Comparison of ENCODE assay signal across 13 mouse cellular contexts in genomic region chr7:80073506-80073905, GRCm38 (mm10). TPM values are rescaled to one million over a fixed set of nuclear protein-coding genes. Genes with fewer than 3 reads are reported as not detected.
A peak's percentile ranks its signal among the peaks of the same experiment; 100 is the strongest.
DNase-seq lines count a peak whose midpoint lies in the region; ATAC-seq and TF ChIP-seq lines count a peak whose summit lies in the region.
"Had no signal": no experiment of that assay in that cellular context is flagged by ENCODE, and none has a peak within 500 bp of the region (broad histone marks: within the 10 kb centered on the region; RNA-seq: fewer than 3 reads in every experiment).

No protein-coding gene starts in this region.

- no peak overlapping the region for H3K4me2 ChIP-seq in kidney, embryonic 15.5 days
- H3K4me2 ChIP-seq in midbrain, embryonic 13.5 days (replicated peaks), result no peak overlapping the region
- no peak overlapping the region for H3K4me2 ChIP-seq in midbrain, embryonic 16.5 days (ENCODE audit: low read length)
- no peak overlapping the region for H3K4me2 ChIP-seq in liver, embryonic 12.5 days
- H3K4me2 ChIP-seq in stomach, postnatal 0 days (replicated peaks; ENCODE audit: low read depth), result no peak overlapping the region
- H3K4me2 ChIP-seq: hindbrain, embryonic 15.5 days; limb, embryonic 15.5 days had no signal

- ATAC-seq in kidney, embryonic 15.5 days (replicated peaks; ENCODE audit: low FRiP score), result no peak
- no peak for ATAC-seq in midbrain, embryonic 13.5 days
- ATAC-seq in midbrain, embryonic 16.5 days, result no peak
- ATAC-seq in liver, embryonic 12.5 days, result no peak
- no peak for ATAC-seq in stomach, postnatal 0 days (ENCODE audit: low FRiP score, low TSS enrichment)
- ATAC-seq: activated CD4-positive, CD25-positive, alpha-beta regulatory T cell, adult 4 months had no signal

- 73% methylated on average over 8 of the region's 8 CpGs for WGBS in kidney, embryonic 15.5 days
- 78% methylated on average over 8 of the region's 8 CpGs for WGBS in midbrain, embryonic 13.5 days
- WGBS in midbrain, embryonic 16.5 days, result 82% methylated on average over 8 of the region's 8 CpGs
- WGBS in liver, embryonic 12.5 days (ENCODE audit: insufficient replicate concordance), result 65% methylated on average over 8 of the region's 8 CpGs
- 53% methylated on average over 8 of the region's 8 CpGs for WGBS in stomach, postnatal 0 days

- H3K27me3 ChIP-seq in kidney, embryonic 15.5 days, result no peaks in the 10 kb centered on the region
- no peaks in the 10 kb centered on the region for H3K27me3 ChIP-seq in midbrain, embryonic 13.5 days
- H3K27me3 ChIP-seq in midbrain, embryonic 16.5 days (ENCODE audit: control insufficient read depth, insufficient read depth, low read depth, low read length), result no peaks in the 10 kb centered on the region
- no peaks in the 10 kb centered on the region for H3K27me3 ChIP-seq in liver, embryonic 12.5 days (replicated peaks)
- no peaks in the 10 kb centered on the region for H3K27me3 ChIP-seq in stomach, postnatal 0 days (ENCODE audit: control insufficient read depth, insufficient read depth, low read length)
- H3K27me3 ChIP-seq: hindbrain, embryonic 15.5 days; limb, embryonic 15.5 days had no signal

- H3K9ac ChIP-seq in kidney, embryonic 15.5 days, result no peak overlapping the region
- H3K9ac ChIP-seq in midbrain, embryonic 13.5 days (replicated peaks), result no peak overlapping the region
- H3K9ac ChIP-seq in midbrain, embryonic 16.5 days (ENCODE audit: low read depth, low read length), result no peak overlapping the region
- no peak overlapping the region for H3K9ac ChIP-seq in liver, embryonic 12.5 days
- H3K9ac ChIP-seq in stomach, postnatal 0 days (ENCODE audit: low read length), result no peak overlapping the region
- H3K9ac ChIP-seq: hindbrain, embryonic 15.5 days; limb, embryonic 15.5 days had no signal

- DNase-seq in kidney, adult 9 months, result peak; percentile 84
- DNase-seq in stomach, postnatal 0 days (ENCODE audit: low spot score), result no peak
- no peak for DNase-seq in cerebellum, postnatal 25 days
- DNase-seq: cerebellum, adult 11 months; lung, postnatal 36 days had no signal

- TF ChIP-seq CTCF in stomach, postnatal 0 days (IDR thresholded peaks at IDR 0.05; ENCODE audit: low read depth), result no peak

- no peak overlapping the region for H3K4me3 ChIP-seq in kidney, embryonic 15.5 days (replicated peaks)
- H3K4me3 ChIP-seq in midbrain, embryonic 13.5 days (replicated peaks), result no peak overlapping the region
- no peak overlapping the region for H3K4me3 ChIP-seq in midbrain, embryonic 16.5 days (ENCODE audit: low read depth, low read length)
- no peak overlapping the region for H3K4me3 ChIP-seq in liver, embryonic 12.5 days
- no peak overlapping the region for H3K4me3 ChIP-seq in stomach, postnatal 0 days (ENCODE audit: low read depth, low read length)
- H3K4me3 ChIP-seq: hindbrain, embryonic 15.5 days; limb, embryonic 15.5 days; myocyte had no signal

- H3K36me3 ChIP-seq in kidney, embryonic 15.5 days, result no peaks in the 10 kb centered on the region
- no peaks in the 10 kb centered on the region for H3K36me3 ChIP-seq in midbrain, embryonic 13.5 days
- H3K36me3 ChIP-seq in midbrain, embryonic 16.5 days (ENCODE audit: control insufficient read depth, insufficient read depth, low read length), result no peaks in the 10 kb centered on the region
- H3K36me3 ChIP-seq in liver, embryonic 12.5 days, result no peaks in the 10 kb centered on the region
- no peaks in the 10 kb centered on the region for H3K36me3 ChIP-seq in stomach, postnatal 0 days (ENCODE audit: control insufficient read depth, insufficient read depth, low read length)
- H3K36me3 ChIP-seq: hindbrain, embryonic 15.5 days; limb, embryonic 15.5 days had no signal

- no peaks in the 10 kb centered on the region for H3K9me3 ChIP-seq in kidney, embryonic 15.5 days (replicated peaks)
- H3K9me3 ChIP-seq in midbrain, embryonic 13.5 days, result no peaks in the 10 kb centered on the region
- H3K9me3 ChIP-seq in midbrain, embryonic 16.5 days (replicated peaks; ENCODE audit: control insufficient read depth, low read length, poor library complexity, severe bottlenecking), result no peaks in the 10 kb centered on the region
- no peaks in the 10 kb centered on the region for H3K9me3 ChIP-seq in liver, embryonic 12.5 days (replicated peaks)
- no peaks in the 10 kb centered on the region for H3K9me3 ChIP-seq in stomach, postnatal 0 days (ENCODE audit: control insufficient read depth, low read length)
- H3K9me3 ChIP-seq: hindbrain, embryonic 15.5 days; limb, embryonic 15.5 days had no signal

- H3K27ac ChIP-seq in kidney, embryonic 15.5 days, result no peak overlapping the region
- 0 out of 2 replicates have a peak overlapping the region, but pooled peaks have one; percentile 25 for H3K27ac ChIP-seq in midbrain, embryonic 13.5 days
- no peak overlapping the region for H3K27ac ChIP-seq in midbrain, embryonic 16.5 days (ENCODE audit: low read length)
- 0 out of 2 replicates have a peak overlapping the region, but pooled peaks have one; percentile 52 for H3K27ac ChIP-seq in liver, embryonic 12.5 days
- peak overlapping the region; percentile 5; the same call in 1 of the 2 replicates for H3K27ac ChIP-seq in stomach, postnatal 0 days (replicated peaks)

- TF ChIP-seq EP300 in stomach, postnatal 0 days (optimal IDR thresholded peaks at IDR 0.05), result no peak

- H3K4me1 ChIP-seq in kidney, embryonic 15.5 days, result peaks cover 87% of the 10 kb centered on the region
- H3K4me1 ChIP-seq in midbrain, embryonic 13.5 days (replicated peaks), result peaks cover 92% of the 10 kb centered on the region
- H3K4me1 ChIP-seq in midbrain, embryonic 16.5 days (ENCODE audit: control insufficient read depth, insufficient read depth, low read length), result peaks cover 50% of the 10 kb centered on the region
- H3K4me1 ChIP-seq in liver, embryonic 12.5 days, result peaks cover 88% of the 10 kb centered on the region
- H3K4me1 ChIP-seq in stomach, postnatal 0 days (replicated peaks; ENCODE audit: control insufficient read depth, insufficient read depth), result peaks cover 16% of the 10 kb centered on the region; the same call in 1 of the 2 replicates

RNA-seq across cellular contexts. Expression of gene Idh2, which starts 41.7 kb away (rescaled TPM):
- polyA plus RNA-seq in kidney, embryonic 15.5 days (2015; fragmentation: Nextera tagmentation; extraction: Ambion mirVana), result 633 and 674 TPM in 2 replicates
- 291 and 296 TPM in 2 replicates for polyA plus RNA-seq in midbrain, embryonic 13.5 days (2015; fragmentation: Nextera tagmentation; extraction: Ambion mirVana)
- polyA plus RNA-seq in midbrain, embryonic 16.5 days (2015; fragmentation: Nextera tagmentation; extraction: Ambion mirVana), result 210 and 224 TPM in 2 replicates
- 158 and 160 TPM in 2 replicates for polyA plus RNA-seq in liver, embryonic 12.5 days (2016; fragmentation: Nextera tagmentation; extraction: Ambion mirVana)
- polyA plus RNA-seq in stomach, postnatal 0 days (2015; fragmentation: Nextera tagmentation; extraction: Ambion mirVana), result 288 TPM in 2 replicates

RNA-seq across cellular contexts. Expression of gene Zfp710, which starts 48.9 kb away (rescaled TPM):
- 20.1 and 20.5 TPM in 2 replicates for polyA plus RNA-seq in kidney, embryonic 15.5 days (2015; fragmentation: Nextera tagmentation; extraction: Ambion mirVana)
- polyA plus RNA-seq in midbrain, embryonic 13.5 days (2015; fragmentation: Nextera tagmentation; extraction: Ambion mirVana), result 21.3 and 25.1 TPM in 2 replicates
- 15.0 and 15.8 TPM in 2 replicates for polyA plus RNA-seq in midbrain, embryonic 16.5 days (2015; fragmentation: Nextera tagmentation; extraction: Ambion mirVana)
- polyA plus RNA-seq in liver, embryonic 12.5 days (2016; fragmentation: Nextera tagmentation; extraction: Ambion mirVana), result 7.2 and 8.9 TPM in 2 replicates
- polyA plus RNA-seq in stomach, postnatal 0 days (2015; fragmentation: Nextera tagmentation; extraction: Ambion mirVana), result 10.3 and 12.0 TPM in 2 replicates

Comparison
In these comparisons a context has a peak if more than half of its experiments do, and no peak if none do; other contexts are left out.
1. H3K27ac ChIP-seq: peak in midbrain, embryonic 13.5 days (single experiment), liver, embryonic 12.5 days (single experiment) and stomach, postnatal 0 days (single experiment); none in kidney, embryonic 15.5 days (single experiment) and midbrain, embryonic 16.5 days (single experiment).